9 mouse cellular contexts compared by ENCODE assay signal in the genomic region with DNA sequence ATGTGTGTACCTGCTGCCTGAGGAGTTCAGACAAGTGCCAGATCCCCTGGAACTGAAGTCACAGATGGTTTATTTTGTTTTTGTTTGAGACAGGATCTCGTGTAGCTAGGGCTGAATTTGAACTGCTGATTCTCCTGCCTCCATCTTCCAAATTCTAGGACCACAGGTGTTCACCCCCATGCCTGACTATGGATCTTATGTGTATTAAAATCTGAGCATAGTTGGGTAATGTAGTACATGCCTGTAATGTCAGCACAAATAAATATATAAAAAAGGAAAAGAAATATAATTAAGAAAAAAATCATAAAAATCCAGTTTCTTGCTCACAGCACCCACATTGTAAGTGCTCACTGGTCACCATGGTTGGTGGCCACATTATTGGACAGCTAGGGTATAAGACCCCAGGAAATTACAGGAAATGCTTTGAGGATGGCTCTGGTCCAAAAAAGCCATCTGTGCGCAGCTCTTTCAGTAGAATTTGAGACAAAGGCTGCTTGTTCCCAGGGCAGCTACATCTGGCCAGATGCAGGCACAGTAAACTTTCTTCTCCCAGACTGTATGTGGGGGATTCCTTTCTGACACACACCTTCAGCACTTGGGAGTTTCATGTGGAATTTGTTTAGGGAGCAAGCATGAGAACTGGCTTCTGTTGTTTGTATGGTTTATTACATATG. TPM values are rescaled to one million over a fixed set of nuclear protein-coding genes. Genes with fewer than 3 reads are reported as not detected.
A peak's percentile ranks its signal among the peaks of the same experiment; 100 is the strongest.
DNase-seq lines count a peak whose midpoint lies in the region; ATAC-seq and TF ChIP-seq lines count a peak whose summit lies in the region.
"Had no signal": no experiment of that assay in that cellular context is flagged by ENCODE, and none has a peak within 500 bp of the region (broad histone marks: within the 10 kb centered on the region; RNA-seq: fewer than 3 reads in every experiment).

No protein-coding gene starts in this region.

- no peak for TF ChIP-seq CTCF in kidney, postnatal 0 days (IDR thresholded peaks at IDR 0.05; ENCODE audit: low read depth)
- no peak for TF ChIP-seq CTCF in cerebellum, adult 2 months (IDR thresholded peaks at IDR 0.05; ENCODE audit: borderline replicate concordance, insufficient read depth, low read depth, low read length)

- H3K9ac ChIP-seq in kidney, postnatal 0 days (ENCODE audit: low read depth, low read length), result no peak overlapping the region
- 0 out of 2 replicates have a peak overlapping the region, but pooled peaks have one; percentile 16 for H3K9ac ChIP-seq in embryonic facial prominence, embryonic 14.5 days (ENCODE audit: low read depth, low read length)
- no peak overlapping the region for H3K9ac ChIP-seq in intestine, embryonic 16.5 days (ENCODE audit: low read depth, low read length)
- H3K9ac ChIP-seq: forebrain, embryonic 15.5 days had no signal

- no peak for ATAC-seq in kidney, postnatal 0 days (replicated peaks; ENCODE audit: low FRiP score, low read depth)
- ATAC-seq in embryonic facial prominence, embryonic 14.5 days (ENCODE audit: low read depth), result peak; percentile 81
- ATAC-seq in intestine, embryonic 16.5 days, result peak; percentile 60
- ATAC-seq: forebrain, embryonic 15.5 days had no signal

- no peaks in the 10 kb centered on the region for H3K36me3 ChIP-seq in kidney, postnatal 0 days (ENCODE audit: insufficient read depth, low read length)
- H3K36me3 ChIP-seq in embryonic facial prominence, embryonic 14.5 days (ENCODE audit: control insufficient read depth, insufficient read depth, low read length), result no peaks in the 10 kb centered on the region
- H3K36me3 ChIP-seq in intestine, embryonic 16.5 days (ENCODE audit: control insufficient read depth, insufficient read depth, low read length), result no peaks in the 10 kb centered on the region
- H3K36me3 ChIP-seq: forebrain, embryonic 15.5 days had no signal

- no peak overlapping the region for H3K4me3 ChIP-seq in kidney, postnatal 0 days (replicated peaks; ENCODE audit: low read depth, low read length)
- H3K4me3 ChIP-seq in embryonic facial prominence, embryonic 14.5 days (ENCODE audit: low read depth, low read length), result no peak overlapping the region
- no peak overlapping the region for H3K4me3 ChIP-seq in intestine, embryonic 16.5 days (ENCODE audit: low read length)
- no peak overlapping the region for H3K4me3 ChIP-seq in cerebellum, adult 2 months (replicated peaks; ENCODE audit: insufficient read depth, low read depth, low read length)
- H3K4me3 ChIP-seq: forebrain, embryonic 15.5 days had no signal

- no peak overlapping the region for H3K27ac ChIP-seq in kidney, postnatal 0 days
- peak overlapping the region; percentile 83 for H3K27ac ChIP-seq in embryonic facial prominence, embryonic 14.5 days (replicated peaks; ENCODE audit: low read depth, low read length)
- H3K27ac ChIP-seq in intestine, embryonic 16.5 days (ENCODE audit: low read length), result peak overlapping the region; percentile 57
- H3K27ac ChIP-seq in cerebellum, adult 2 months (ENCODE audit: insufficient read depth, low read length), result no peak overlapping the region
- H3K27ac ChIP-seq: forebrain, embryonic 15.5 days had no signal

- TF ChIP-seq POLR2A in cerebellum, adult 2 months (IDR thresholded peaks at IDR 0.05; ENCODE audit: borderline replicate concordance, insufficient read depth, low read length), result no peak

- H3K4me2 ChIP-seq in kidney, postnatal 0 days (ENCODE audit: low read length), result no peak overlapping the region
- H3K4me2 ChIP-seq in embryonic facial prominence, embryonic 14.5 days (ENCODE audit: low read depth, low read length), result no peak overlapping the region
- no peak overlapping the region for H3K4me2 ChIP-seq in intestine, embryonic 16.5 days (ENCODE audit: low read depth, low read length)
- H3K4me2 ChIP-seq: forebrain, embryonic 15.5 days had no signal

- no peaks in the 10 kb centered on the region for H3K27me3 ChIP-seq in kidney, postnatal 0 days (ENCODE audit: insufficient read depth, low read length)
- H3K27me3 ChIP-seq in embryonic facial prominence, embryonic 14.5 days (replicated peaks; ENCODE audit: control insufficient read depth, insufficient read depth, low read length), result no peaks in the 10 kb centered on the region
- no peaks in the 10 kb centered on the region for H3K27me3 ChIP-seq in intestine, embryonic 16.5 days (replicated peaks; ENCODE audit: control insufficient read depth, insufficient read depth, low read length)
- no peaks in the 10 kb centered on the region; the same call in 1 of the 2 replicates for H3K27me3 ChIP-seq in cerebellum, adult 2 months (ENCODE audit: control insufficient read depth, insufficient read depth, low read length)
- H3K27me3 ChIP-seq: forebrain, embryonic 15.5 days had no signal

- 31% methylated on average over 2 of the region's 2 CpGs for WGBS in kidney, postnatal 0 days
- 23% methylated on average over 2 of the region's 2 CpGs for WGBS in embryonic facial prominence, embryonic 14.5 days
- 39% methylated on average over 2 of the region's 2 CpGs for WGBS in intestine, embryonic 16.5 days
- 19% methylated on average over 2 of the region's 2 CpGs for WGBS in cerebellum, adult 2 months

- H3K4me1 ChIP-seq in kidney, postnatal 0 days (replicated peaks; ENCODE audit: insufficient read depth, low read length), result peaks cover 8% of the 10 kb centered on the region; the same call in 1 of the 2 replicates
- peaks cover 7% of the 10 kb centered on the region for H3K4me1 ChIP-seq in embryonic facial prominence, embryonic 14.5 days (ENCODE audit: control insufficient read depth, insufficient read depth, low read length)
- peaks cover 10% of the 10 kb centered on the region; the same call in 1 of the 2 replicates for H3K4me1 ChIP-seq in intestine, embryonic 16.5 days (ENCODE audit: control insufficient read depth, insufficient read depth, low read length)
- no peaks in the 10 kb centered on the region for H3K4me1 ChIP-seq in cerebellum, adult 2 months (ENCODE audit: control insufficient read depth, insufficient read depth, low read length)

- no peaks in the 10 kb centered on the region for H3K9me3 ChIP-seq in kidney, postnatal 0 days (replicated peaks; ENCODE audit: low read length)
- H3K9me3 ChIP-seq in embryonic facial prominence, embryonic 14.5 days (ENCODE audit: control insufficient read depth, low read length), result no peaks in the 10 kb centered on the region
- H3K9me3 ChIP-seq in intestine, embryonic 16.5 days (ENCODE audit: control insufficient read depth, low read length), result no peaks in the 10 kb centered on the region
- H3K9me3 ChIP-seq: forebrain, embryonic 15.5 days had no signal

- peak; percentile 66 for DNase-seq in kidney, postnatal 0 days (ENCODE audit: low spot score)
- no peak for DNase-seq in kidney, adult 8-10 months
- DNase-seq in brain, adult 2 months (ENCODE audit: low read depth, low spot score), result peak; percentile 28
- DNase-seq in embryonic facial prominence, embryonic 14.5 days (ENCODE audit: low spot score), result peak; percentile 88
- DNase-seq in cerebellum, adult 2 months, result no peak
- no peak for DNase-seq in frontal cortex, postnatal 36 days (ENCODE audit: low spot score in 2 of 2)
- DNase-seq: thymus, adult 18-20 months had no signal

RNA-seq across cellular contexts. Expression of gene Gm9964, which starts 16.8 kb away (rescaled TPM):
- not detected in 2 replicates for polyA plus RNA-seq in kidney, postnatal 0 days (2015; fragmentation: Nextera tagmentation; extraction: Ambion mirVana)
- not detected in 2 replicates for polyA plus RNA-seq in embryonic facial prominence, embryonic 14.5 days (2014; fragmentation: Nextera tagmentation; extraction: Ambion mirVana)
- polyA plus RNA-seq in intestine, embryonic 16.5 days (2015; fragmentation: Nextera tagmentation; extraction: Ambion mirVana), result not detected in 2 replicates
- not detected in 2 replicates for polyA plus RNA-seq in cerebellum, adult 2 months (2012; rRNA removed)
- polyA plus RNA-seq: forebrain, embryonic 15.5 days had no signal

RNA-seq across cellular contexts. Expression of gene Wsb1, which starts 25.4 kb away (rescaled TPM):
- polyA plus RNA-seq in kidney, postnatal 0 days (2015; fragmentation: Nextera tagmentation; extraction: Ambion mirVana), result 265 and 274 TPM in 2 replicates
- 233 and 318 TPM in 2 replicates for polyA plus RNA-seq in embryonic facial prominence, embryonic 14.5 days (2014; fragmentation: Nextera tagmentation; extraction: Ambion mirVana)
- polyA plus RNA-seq in intestine, embryonic 16.5 days (2015; fragmentation: Nextera tagmentation; extraction: Ambion mirVana), result 149 and 158 TPM in 2 replicates
- polyA plus RNA-seq in cerebellum, adult 2 months (2012; rRNA removed), result 207 and 217 TPM in 2 replicates

RNA-seq across cellular contexts. Expression of gene Nf1, which starts 59.6 kb away (rescaled TPM):
- polyA plus RNA-seq in kidney, postnatal 0 days (2015; fragmentation: Nextera tagmentation; extraction: Ambion mirVana), result 8.2 and 9.5 TPM in 2 replicates
- 8.8 and 9.2 TPM in 2 replicates for polyA plus RNA-seq in embryonic facial prominence, embryonic 14.5 days (2014; fragmentation: Nextera tagmentation; extraction: Ambion mirVana)
- polyA plus RNA-seq in intestine, embryonic 16.5 days (2015; fragmentation: Nextera tagmentation; extraction: Ambion mirVana), result 3.0 and 3.7 TPM in 2 replicates
- polyA plus RNA-seq in cerebellum, adult 2 months (2012; rRNA removed), result 37.4 and 40.6 TPM in 2 replicates

Comparison
In these comparisons a context has a peak if more than half of its experiments do, and no peak if none do; other contexts are left out.
1. DNase-seq: peak in kidney, postnatal 0 days (single experiment), brain, adult 2 months (single experiment) and embryonic facial prominence, embryonic 14.5 days (single experiment); none in kidney, adult 8-10 months (0 of 2), cerebellum, adult 2 months (0 of 2) and frontal cortex, postnatal 36 days (0 of 2).
2. H3K27ac ChIP-seq: peak in embryonic facial prominence, embryonic 14.5 days (single experiment) and intestine, embryonic 16.5 days (single experiment); none in kidney, postnatal 0 days (single experiment) and cerebellum, adult 2 months (single experiment).